Mouse (Mus musculus) frontal cortex, postnatal 36 days (tissue): ENCODE measurements around the gene Arfgef3.
"Not testable (repeated sequence)": the region's sequence is repeated elsewhere in the genome, so short reads cannot be mapped to it uniquely, and the experiment has no call there.

ENCODE experiments used
- DNase-seq, 2 experiments: peaks; one replicate each; pipeline ENCODE4 v3.0.0; 2022; ENCODE audit warnings: low spot score in 2 of 2

Gene Arfgef3

DNA sequence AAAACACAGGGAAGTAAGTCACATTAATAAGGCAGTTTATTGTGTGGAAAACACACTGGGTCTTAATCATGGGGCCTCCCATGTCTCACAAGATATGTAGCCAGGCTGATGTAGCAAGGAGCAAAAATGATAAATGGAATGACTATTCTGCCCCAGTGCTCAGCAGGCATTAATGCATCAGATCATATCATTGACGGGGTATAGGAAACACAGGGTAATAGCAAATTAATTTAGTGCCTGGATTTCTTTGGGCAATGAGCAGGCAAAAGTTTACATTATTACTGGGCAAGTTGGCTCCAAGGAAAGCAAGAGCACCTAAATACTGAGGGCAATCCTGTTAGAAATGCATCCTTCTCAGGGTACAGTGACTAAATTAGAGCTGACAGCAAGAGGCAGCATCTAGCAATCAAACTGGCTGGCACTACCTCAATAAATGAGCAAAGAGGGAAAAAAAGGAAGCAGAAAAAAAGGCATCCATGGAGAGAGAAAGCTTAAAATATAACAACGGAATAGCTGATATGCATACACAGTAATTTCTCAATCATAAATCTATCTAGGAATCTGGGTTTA lies 62.3 kb downstream of the Arfgef3 start:
- DNase-seq = no peak

DNA sequence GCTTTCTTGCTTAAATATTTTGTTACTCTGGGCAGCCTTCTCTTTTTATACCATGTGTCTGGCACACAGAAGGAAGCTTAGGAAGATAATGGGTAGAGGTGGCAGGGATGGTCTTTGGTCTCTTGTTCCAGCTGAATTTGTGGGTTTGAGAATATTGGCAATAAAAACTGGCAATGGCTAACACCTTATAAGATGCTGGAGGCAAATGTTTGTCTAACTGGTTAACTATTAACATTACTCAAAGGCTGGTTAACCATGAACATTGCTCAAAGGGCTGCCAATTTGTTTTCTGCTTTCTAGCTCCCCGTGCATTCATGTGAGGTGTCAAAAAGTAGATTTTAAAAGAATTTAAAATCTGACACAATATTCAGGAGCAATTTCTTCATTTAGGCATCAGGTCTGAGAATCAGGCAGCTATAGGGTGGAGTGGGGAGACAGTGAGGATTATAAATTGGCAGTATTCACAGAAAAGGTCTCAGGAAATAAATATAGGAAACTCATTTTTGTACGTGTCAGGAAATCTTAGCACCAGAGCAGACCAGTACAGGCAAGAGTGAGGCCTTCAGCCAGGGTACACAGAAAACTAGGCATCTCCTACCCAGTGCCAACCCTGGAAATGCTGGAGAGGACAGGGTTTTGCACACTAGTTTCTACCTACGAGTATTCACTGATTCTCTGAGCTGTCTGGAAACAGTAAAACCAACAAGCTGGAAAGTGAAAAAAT lies 62.9 kb downstream of the Arfgef3 start:
- no peak for DNase-seq

DNA sequence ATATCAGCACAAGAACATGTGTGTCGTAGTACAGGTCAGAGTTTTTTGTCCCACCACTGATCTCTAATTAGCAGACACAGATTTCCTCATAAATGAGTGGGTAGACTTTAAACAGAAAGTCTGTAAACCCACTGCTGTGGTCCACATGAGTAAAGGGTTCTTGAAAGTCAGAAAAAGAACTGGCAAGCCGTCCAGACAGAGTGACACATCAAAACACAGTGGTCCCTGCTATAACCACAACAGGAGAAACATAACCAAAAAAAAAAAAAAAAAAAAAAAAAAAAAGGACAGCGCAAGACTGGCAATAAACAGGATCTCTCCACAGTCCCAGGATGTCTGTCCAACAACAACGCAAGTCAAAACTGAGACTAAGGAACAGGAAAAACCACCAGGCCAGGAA lies 64.9 kb downstream of the Arfgef3 start:
- no peak for DNase-seq

DNA sequence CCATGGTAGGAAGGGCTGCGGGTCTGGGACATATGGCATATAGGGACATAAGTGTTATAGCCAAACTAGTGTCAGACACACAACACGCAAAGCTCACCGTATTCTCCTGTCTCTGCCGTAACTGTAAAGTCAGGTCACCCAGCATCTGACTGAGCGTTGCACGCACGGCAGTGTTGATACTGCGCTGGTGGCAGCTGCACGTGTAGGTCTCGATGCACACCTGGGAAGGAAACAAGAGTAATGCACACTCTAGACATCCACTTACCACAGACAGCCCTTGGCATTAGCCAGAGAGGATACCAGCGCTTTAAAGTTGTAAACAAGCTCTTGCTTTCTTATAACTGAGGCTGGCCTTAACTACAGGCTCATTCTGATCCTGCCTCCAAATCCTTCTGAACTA lies 79.0 kb downstream of the Arfgef3 start:
- DNase-seq = no peak

DNA sequence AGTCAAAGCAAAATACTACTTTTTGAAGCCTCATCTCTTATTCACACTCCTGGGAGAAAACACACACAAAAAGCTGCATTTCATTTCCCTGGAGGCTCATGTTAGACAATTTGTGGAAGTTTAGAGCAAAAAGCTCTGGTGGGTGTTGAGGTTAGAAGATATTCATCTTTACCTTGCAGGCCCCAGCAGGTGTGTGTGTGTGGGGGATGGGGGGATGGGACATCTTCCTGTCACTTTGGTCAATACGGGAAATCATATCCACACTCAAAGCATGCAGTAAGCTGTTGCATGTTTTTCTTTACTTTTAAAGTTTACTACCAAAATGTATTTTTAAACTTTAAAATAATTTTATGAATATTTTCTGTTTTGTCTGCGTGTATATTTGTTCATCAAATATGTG lies 79.7 kb downstream of the Arfgef3 start:
- no peak for DNase-seq

DNA sequence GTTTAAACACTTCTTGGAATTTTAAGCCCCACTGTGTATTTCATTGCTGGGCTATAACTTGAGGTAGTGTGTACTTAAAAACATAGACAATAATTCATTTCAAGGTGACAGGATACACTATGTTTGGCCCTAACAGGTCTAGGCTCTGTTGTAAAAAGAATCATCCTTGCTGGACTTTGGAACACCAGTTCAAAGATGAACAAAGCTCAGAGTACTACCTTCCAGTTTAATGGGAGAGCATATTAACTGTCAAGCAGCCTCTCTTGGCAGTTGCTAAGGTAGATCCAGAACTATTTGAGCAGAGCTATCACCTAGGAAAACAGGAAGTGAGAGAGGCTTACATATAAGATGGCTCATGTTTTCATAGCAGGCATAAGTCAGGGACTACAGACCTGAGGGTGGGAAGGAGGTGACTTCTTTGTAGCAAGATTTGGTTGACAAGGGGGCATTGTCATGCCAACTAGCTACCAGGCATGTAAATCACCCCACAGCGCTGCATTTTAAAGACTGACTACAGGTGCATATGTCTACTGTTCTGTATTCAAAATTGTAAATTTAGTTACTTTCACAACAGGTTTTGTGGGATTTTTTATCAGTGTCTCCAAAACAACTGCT lies 82.0 kb downstream of the Arfgef3 start:
- DNase-seq = no peak

DNA sequence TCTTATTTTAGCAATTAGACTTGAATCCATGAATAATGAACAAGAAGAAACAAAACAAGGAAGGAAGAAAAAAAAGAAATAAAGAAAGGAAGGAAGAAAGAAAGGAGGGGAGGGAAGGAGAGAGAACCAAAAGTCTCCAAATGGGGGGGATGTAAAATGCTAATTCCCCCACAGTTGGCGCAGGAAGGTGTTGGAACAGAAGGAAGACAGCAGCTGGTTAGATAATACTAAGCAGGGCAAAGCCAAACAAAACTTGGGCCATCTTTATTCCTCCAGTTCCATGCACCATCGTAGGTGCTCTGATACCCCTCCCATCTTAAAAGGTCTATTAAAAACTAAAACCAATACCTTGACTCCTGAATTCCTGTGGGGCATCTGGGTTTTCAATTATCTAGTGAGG lies 82.8 kb downstream of the Arfgef3 start:
- DNase-seq = peak in 1 of 2 experiments; percentile 62

DNA sequence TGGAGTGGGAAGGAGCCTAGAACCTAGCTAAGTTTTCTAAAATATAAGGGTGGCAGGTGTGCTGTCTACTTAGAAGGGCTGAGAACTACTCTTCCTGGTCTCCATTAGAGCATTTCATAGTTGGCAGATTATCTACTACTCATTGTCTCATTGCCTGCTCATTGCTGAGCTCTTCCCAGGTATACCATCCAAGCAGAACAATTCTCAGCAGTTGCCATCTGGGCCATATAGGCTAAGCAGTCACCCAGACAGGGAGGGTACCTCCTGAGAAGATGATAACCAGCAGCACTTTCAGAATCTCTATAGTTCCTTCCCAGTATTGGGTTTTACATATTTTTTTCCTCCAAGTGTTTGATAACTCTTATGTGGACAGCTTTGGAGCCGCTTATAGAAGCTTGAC lies 86.2 kb downstream of the Arfgef3 start:
- DNase-seq = no peak

DNA sequence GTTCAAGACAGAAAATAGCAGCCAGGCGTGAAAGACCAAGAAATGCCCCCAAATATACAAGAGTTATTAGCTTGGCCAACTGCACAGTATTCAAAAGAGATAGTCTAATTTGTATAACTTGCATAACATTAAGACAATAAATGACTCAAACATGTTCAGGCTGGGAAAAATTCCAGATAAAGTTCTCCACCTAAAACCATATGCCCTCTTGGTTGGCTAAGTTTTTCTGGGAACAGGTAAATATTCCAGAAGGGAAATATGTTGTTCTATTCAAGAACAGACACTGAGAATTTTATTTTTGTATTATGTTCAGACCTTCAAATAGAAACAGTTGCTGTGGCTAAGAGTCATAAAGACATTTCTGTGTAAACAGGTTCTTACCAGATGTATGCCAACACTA lies 96.7 kb downstream of the Arfgef3 start:
- no peak for DNase-seq

DNA sequence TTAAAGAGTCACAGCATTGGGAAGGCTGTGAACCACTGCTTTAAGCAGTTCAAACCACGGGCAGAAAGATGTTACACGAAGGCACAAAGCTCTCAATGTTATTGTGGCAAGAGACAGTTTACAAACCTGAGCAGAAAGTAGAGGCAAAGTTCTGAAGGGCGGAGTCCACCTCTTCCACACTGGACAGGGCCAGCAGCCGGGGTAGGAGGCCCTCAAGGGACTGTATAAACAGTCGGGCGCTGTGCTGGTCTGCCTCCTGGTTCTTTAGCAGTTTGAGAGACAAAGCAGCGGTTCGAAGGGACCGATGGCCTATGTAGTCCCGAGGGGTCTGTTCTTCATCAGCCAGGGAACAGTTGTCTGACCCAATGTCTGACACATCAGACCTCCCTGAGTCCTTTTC lies 97.7 kb downstream of the Arfgef3 start:
- no peak for DNase-seq

DNA sequence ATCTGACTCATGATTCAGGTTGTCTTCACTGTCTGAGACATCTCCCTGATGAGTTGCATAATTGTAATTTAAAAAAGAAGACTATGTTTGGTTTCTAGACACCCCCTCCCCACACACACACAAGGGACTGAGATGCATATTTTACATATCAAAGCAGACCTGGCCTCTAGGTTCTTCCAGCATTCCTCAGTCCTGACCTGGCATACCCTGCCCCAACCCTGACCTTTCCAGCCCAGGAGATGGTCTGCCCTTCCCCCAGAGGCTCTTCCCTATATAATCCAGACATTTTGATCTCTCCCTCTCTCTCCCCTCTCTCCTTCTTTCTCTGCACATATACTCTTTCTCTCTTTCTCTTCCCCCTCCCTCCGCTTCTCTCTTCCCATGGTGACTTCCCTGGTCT lies 99.4 kb downstream of the Arfgef3 start:
- DNase-seq = no peak

DNA sequence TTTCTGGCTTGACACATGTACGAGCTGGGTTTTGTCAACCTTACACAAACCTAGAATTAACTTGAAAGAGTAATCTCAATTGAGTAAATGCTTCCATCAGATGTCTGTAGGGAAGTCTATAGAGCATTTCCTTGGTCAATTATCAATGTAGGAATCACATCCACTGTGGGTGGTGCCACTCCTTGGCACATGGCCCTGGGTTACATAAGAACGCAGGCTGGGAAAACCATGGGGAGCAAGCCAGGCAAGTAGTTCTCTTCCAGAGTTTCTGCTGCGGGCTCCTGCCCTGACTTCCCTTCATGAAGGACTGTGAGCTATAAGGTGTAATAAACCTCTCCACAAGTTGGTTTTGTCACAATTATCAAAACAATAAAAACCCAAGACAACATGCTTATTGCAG lies 100.2 kb downstream of the Arfgef3 start:
- DNase-seq = peak in 1 of 2 experiments; percentile 41

DNA sequence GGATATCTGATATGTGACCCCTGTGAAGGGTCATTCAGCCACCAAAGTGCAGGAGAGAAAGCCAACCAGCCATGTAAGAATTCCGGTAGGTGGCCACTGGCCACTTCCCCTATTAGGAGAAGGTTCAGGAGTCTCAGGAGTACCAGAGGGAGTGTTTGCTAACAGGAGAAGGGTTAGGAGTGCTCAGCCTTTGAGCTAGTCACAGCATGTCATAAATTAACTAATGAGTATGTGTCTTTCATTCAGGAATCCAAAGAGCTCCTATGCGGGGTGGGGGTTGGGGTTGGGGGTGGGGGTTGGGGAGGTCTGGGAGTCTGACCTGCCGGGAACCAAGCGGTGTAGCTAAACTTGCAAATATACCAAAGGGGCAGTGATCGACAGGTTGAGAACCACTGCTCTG lies 100.9 kb downstream of the Arfgef3 start:
- no peak for DNase-seq

DNA sequence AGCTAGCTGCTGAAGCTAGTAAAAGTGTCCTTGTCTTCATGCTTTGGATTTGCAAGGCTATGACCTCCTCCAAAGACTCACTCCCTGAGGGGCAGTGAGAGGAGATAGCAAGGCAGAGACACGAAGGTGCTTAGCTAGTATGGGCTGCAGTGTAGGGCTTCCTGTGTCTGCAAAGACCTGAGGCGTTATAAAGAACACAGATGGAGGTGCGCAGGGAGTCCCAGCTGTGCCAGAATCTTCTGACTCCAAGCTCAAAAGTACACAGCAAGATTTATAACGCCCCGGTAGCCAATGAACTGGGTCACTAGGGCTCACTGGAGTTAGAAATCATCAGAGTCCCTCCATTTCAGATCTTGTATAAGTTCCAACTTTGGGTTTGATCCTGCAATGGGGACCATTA lies 103.2 kb downstream of the Arfgef3 start:
- DNase-seq = no peak

DNA sequence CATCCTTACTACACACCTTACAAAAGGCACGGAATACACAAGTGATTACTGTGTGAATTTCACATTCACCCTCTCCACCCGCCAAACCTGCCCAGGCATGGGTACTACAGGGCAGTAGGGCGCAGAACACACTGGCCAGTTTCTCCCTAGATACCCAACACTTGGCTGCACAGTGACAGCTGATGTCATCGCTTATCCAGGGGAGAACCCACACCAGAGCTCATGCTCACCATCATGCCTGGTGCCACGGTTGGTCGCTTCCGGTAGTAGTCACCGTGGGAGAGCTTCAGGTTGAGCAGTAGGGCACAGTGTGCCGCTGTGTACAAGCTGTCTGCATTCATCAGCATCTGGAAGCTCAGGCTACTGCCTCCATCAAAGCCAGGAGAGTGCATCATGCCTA lies 108.3 kb downstream of the Arfgef3 start:
- no peak for DNase-seq

DNA sequence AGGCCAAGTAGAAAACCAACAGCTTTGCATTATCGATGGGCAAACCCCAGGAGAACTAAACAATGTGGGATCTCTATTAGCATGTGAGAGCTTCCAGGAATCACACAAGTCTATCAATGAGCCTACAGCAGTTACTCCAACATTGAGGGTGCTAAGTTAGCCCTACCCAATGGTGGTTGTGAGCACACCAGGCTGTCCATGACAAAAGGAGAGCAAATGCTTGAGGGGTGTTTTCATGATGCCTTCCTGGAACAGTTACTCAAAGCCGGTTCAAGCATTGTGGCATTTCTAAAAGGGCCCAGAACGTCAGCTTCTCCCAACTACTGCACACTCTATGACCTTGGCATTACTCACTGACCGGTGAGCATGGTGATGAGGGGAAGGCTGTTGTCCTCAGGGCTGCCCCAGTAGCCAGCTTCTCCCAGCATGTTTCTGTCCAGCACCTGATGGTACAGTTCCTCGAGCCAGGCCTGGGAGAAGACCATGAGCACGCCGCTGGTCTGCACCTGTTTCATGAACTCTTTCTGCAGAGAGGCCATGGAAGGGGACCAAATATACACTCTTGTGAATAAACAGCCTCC lies 109.3 kb downstream of the Arfgef3 start:
- no peak for DNase-seq

DNA sequence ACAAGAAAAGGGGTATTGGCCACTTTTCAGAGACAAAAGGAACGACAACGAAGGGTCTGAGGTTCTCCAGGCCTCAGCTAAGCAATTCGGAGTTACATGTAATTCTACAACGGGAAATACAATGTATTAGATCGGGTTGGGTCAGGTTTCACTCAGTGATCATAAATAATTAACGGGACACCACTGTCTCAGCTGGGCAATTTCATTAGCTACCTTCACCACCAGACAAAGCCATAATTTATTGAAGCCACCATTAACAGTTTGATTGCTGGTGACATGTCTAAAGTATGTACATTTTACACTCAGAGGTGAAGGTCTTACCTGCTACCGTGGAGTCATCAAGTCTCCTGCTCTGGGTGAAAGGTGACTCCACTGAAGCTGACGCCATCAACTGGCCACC lies 113.3 kb downstream of the Arfgef3 start:
- no peak for DNase-seq

DNA sequence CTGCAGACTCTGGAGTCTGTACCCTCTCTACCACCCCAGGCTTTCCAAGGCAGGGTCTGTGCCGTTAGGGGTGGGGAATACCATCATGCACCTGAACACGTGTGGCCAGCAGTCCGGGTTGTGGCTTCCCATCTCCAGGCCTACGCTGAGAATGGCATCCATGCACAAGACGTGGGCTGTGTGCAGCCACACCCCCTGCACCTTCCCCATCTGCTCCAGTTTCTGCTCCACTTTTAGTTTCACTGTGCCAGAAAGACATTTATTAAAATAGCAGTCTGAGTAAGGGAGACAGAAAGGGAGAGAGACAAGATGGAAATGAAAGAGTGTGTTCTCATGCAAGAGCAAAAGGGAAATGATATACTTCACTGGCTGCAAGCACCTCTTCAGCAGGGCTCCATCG lies 116.2 kb downstream of the Arfgef3 start:
- DNase-seq = peak; percentile 73 to 89

DNA sequence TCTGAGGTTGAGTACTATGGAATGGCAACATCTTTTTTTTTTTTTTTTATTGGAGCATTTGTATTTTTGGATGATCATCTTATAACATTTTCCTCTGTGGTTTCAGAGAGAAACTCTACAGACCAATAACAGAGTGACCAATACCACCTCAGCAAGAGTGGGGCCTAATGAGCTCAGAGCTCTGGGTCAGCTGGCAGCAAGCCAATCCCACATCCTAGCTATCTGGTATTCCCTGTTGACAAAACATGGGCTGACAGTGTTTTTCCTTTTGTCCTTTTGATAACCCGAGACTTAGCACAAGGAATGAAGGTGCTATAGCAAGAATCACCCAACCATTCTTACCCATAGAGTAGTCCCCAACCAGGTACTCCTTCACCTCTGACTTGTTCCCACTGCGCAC lies 131.0 kb downstream of the Arfgef3 start:
- DNase-seq = no peak

DNA sequence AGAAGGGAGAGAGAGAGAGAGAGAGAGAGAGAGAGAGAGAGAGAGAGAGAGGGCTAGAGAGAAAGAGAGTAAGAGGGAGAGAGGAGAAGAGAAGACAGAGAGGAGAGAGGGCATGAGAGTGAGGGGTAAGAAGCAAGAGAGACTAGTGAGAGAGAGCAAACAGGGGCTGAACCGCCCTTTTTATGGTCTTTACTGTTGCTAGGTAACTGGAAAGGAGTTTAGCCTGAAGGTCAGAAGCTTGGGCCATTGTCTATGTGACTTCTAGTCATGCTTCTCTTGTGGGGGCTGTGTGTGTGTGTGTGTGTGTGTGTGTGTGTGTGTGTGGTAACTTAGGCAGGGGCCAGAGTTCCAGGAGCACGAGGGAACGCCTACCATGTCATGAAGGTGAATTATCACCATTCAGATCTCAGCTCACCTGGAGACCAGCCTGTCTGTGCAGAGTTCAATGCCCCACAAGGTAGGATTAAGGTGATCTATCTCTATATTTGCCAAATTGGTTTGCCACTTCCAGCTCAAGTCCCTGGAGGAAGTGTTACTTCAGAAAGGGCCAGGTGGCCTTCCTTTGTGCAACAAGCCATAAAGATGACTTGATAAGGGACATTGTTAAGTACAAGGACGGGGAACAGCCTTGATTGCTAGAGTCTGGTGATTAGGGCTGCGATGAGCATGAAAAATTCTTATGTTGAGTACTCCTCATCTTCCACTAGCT lies 138.8 kb downstream of the Arfgef3 start:
- DNase-seq = not testable (repeated sequence)

DNA sequence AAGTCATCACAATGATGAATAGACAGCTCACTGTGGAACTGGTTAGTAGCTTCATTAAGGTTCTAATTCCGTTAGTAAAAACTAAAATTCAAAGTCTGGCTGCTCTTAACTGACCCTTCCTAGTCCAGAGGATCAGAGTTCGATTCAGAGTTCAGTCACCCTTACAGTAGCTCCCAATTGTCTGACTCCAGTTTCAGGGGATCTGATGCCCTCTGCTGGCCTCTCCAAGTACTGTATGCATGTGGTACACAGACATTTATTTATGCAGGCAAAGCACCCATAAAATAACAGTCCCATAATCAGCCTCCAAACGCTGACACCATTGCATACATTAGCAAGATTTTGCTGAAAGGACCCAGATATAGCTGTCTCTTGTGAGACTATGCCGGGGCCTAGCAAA lies 141.7 kb downstream of the Arfgef3 start:
- DNase-seq = peak; percentile 74 to 84

DNA sequence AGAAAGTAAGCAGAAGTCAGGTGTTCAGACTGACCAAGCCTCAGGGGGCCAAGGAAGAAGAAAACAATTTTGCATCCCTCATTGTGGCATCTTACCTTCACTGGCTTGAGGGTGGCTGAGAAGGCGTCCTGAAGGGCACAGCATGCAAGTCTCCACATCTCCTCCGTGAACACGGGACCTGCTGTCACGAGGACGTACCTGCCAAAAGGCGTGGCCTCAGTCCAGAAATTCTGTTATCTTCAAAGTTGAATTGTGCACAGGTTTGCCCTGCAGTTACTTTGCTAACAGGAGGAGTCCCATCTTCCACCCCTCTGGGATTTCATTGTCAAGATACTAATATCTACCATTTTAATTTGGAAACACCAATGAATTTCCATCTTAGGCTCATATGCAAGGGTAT lies 146.1 kb downstream of the Arfgef3 start:
- DNase-seq = no peak
